Mouse (Mus musculus): ENCODE measurements at regions not wholly inside any gene's neighbourhood (a gene's known extent, or its start where the extent isn't known, plus 50 kb on each side); places are given as distances from the start of the nearest gene placed in this dataset.

GRCm38 (mm10) chr15:42901782-42902181, 2767.6 kb downstream of the 9330182O14Rik start:
- Histone ChIP-seq H3K79me2 (ENCODE audit: control insufficient read depth, insufficient read depth) (no peaks in the 10 kb centered on the region), H3K27me3 (ENCODE audit: control insufficient read depth, insufficient read depth, insufficient read length) (no peaks in the 10 kb centered on the region), H3K36me3 (ENCODE audit: control insufficient read depth, insufficient read depth) (no peaks in the 10 kb centered on the region), H3K4me3 (no peak overlapping the region), H3ac (ENCODE audit: control insufficient read depth, insufficient read length) (no peak overlapping the region), H3K4me2 (ENCODE audit: low read depth) (no peak overlapping the region)
- TF ChIP-seq TCF3 (IDR thresholded peaks at IDR 0.05; ENCODE audit: insufficient read length, low read depth) = no peak
- TF ChIP-seq USF1 (IDR thresholded peaks at IDR 0.05; ENCODE audit: low read depth) = no peak
- TF ChIP-seq MAX (IDR thresholded peaks at IDR 0.05; ENCODE audit: low read depth) = no peak
- no peak for TF ChIP-seq E2F4 (IDR thresholded peaks at IDR 0.05; ENCODE audit: insufficient read depth)
- TF ChIP-seq MYOG (IDR thresholded peaks at IDR 0.05; ENCODE audit: control insufficient read depth in 1 of 3, insufficient read depth in 1 of 3, insufficient read length in 2 of 3, low read depth in 2 of 3) = no peak
- no peak for TF ChIP-seq TCF12 (IDR thresholded peaks at IDR 0.05; ENCODE audit: insufficient read depth, poor library complexity, severe bottlenecking)
- no peak for TF ChIP-seq SRF (IDR thresholded peaks at IDR 0.05; ENCODE audit: control insufficient read depth, insufficient read length, low read depth)
- no peak for TF ChIP-seq POLR2AphosphoS2 (IDR thresholded peaks at IDR 0.05; ENCODE audit: insufficient read length, low read depth)
- no peak for TF ChIP-seq CEBPB (IDR thresholded peaks at IDR 0.05; ENCODE audit: insufficient read depth, poor library complexity, severe bottlenecking)
- TF ChIP-seq POLR2A (IDR thresholded peaks at IDR 0.05; ENCODE audit: insufficient read length, low read depth) = no peak
- no peak for TF ChIP-seq REST (IDR thresholded peaks at IDR 0.05; ENCODE audit: insufficient read depth, insufficient read length)
- TF ChIP-seq MYOD1 (IDR thresholded peaks at IDR 0.05; ENCODE audit: control insufficient read depth in 1 of 3, insufficient read length in 2 of 3, low read depth in 2 of 3) = no peak

GRCm38 (mm10) chr15:42911357-42911756, 2777.2 kb downstream of the 9330182O14Rik start:
- Histone ChIP-seq H3K79me2 (ENCODE audit: control insufficient read depth, insufficient read depth) (no peaks in the 10 kb centered on the region), H3K4me3 (no peak overlapping the region), H3K27me3 (ENCODE audit: control insufficient read depth, insufficient read depth, insufficient read length) (no peaks in the 10 kb centered on the region), H3ac (ENCODE audit: control insufficient read depth, insufficient read length) (no peak overlapping the region), H3K4me2 (ENCODE audit: low read depth) (no peak overlapping the region), H3K36me3 (ENCODE audit: control insufficient read depth, insufficient read depth) (no peaks in the 10 kb centered on the region)
- TF ChIP-seq USF1 (IDR thresholded peaks at IDR 0.05; ENCODE audit: low read depth) (no peak), POLR2A (IDR thresholded peaks at IDR 0.05; ENCODE audit: insufficient read length, low read depth) (no peak), CEBPB (IDR thresholded peaks at IDR 0.05; ENCODE audit: insufficient read depth, poor library complexity, severe bottlenecking) (no peak), MYOG (IDR thresholded peaks at IDR 0.05; ENCODE audit: control insufficient read depth in 1 of 3, insufficient read depth in 1 of 3, insufficient read length in 2 of 3, low read depth in 2 of 3) (no peak), TCF12 (IDR thresholded peaks at IDR 0.05; ENCODE audit: insufficient read depth, poor library complexity, severe bottlenecking) (no peak), SRF (IDR thresholded peaks at IDR 0.05; ENCODE audit: control insufficient read depth, insufficient read length, low read depth) (no peak), POLR2AphosphoS2 (IDR thresholded peaks at IDR 0.05; ENCODE audit: insufficient read length, low read depth) (no peak), TCF3 (IDR thresholded peaks at IDR 0.05; ENCODE audit: insufficient read length, low read depth) (no peak), E2F4 (IDR thresholded peaks at IDR 0.05; ENCODE audit: insufficient read depth) (no peak), MYOD1 (IDR thresholded peaks at IDR 0.05; ENCODE audit: control insufficient read depth in 1 of 3, insufficient read length in 2 of 3, low read depth in 2 of 3) (no peak), REST (IDR thresholded peaks at IDR 0.05; ENCODE audit: insufficient read depth, insufficient read length) (no peak), MAX (IDR thresholded peaks at IDR 0.05; ENCODE audit: low read depth) (no peak)

- Histone ChIP-seq H3K36me3 (ENCODE audit: control insufficient read depth, insufficient read depth) (no peaks in the 10 kb centered on the region), H3ac (ENCODE audit: control insufficient read depth, insufficient read length) (no peak overlapping the region), H3K4me2 (ENCODE audit: low read depth) (no peak overlapping the region), H3K27me3 (ENCODE audit: control insufficient read depth, insufficient read depth, insufficient read length) (no peaks in the 10 kb centered on the region), H3K79me2 (ENCODE audit: control insufficient read depth, insufficient read depth) (no peaks in the 10 kb centered on the region), H3K4me3 (no peak overlapping the region)
- no peak for TF ChIP-seq TCF3 (IDR thresholded peaks at IDR 0.05; ENCODE audit: insufficient read length, low read depth)
- TF ChIP-seq CEBPB (IDR thresholded peaks at IDR 0.05; ENCODE audit: insufficient read depth, poor library complexity, severe bottlenecking) = no peak
- no peak for TF ChIP-seq E2F4 (IDR thresholded peaks at IDR 0.05; ENCODE audit: insufficient read depth)
- no peak for TF ChIP-seq USF1 (IDR thresholded peaks at IDR 0.05; ENCODE audit: low read depth)
- TF ChIP-seq TCF12 (IDR thresholded peaks at IDR 0.05; ENCODE audit: insufficient read depth, poor library complexity, severe bottlenecking) = no peak
- no peak for TF ChIP-seq MYOG (IDR thresholded peaks at IDR 0.05; ENCODE audit: control insufficient read depth in 1 of 3, insufficient read depth in 1 of 3, insufficient read length in 2 of 3, low read depth in 2 of 3)
- TF ChIP-seq MYOD1 (IDR thresholded peaks at IDR 0.05; ENCODE audit: control insufficient read depth in 1 of 3, insufficient read length in 2 of 3, low read depth in 2 of 3) = no peak
- no peak for TF ChIP-seq POLR2A (IDR thresholded peaks at IDR 0.05; ENCODE audit: insufficient read length, low read depth)
- no peak for TF ChIP-seq SRF (IDR thresholded peaks at IDR 0.05; ENCODE audit: control insufficient read depth, insufficient read length, low read depth)
- no peak for TF ChIP-seq REST (IDR thresholded peaks at IDR 0.05; ENCODE audit: insufficient read depth, insufficient read length)
- TF ChIP-seq POLR2AphosphoS2 (IDR thresholded peaks at IDR 0.05; ENCODE audit: insufficient read length, low read depth) = no peak
- no peak for TF ChIP-seq MAX (IDR thresholded peaks at IDR 0.05; ENCODE audit: low read depth)
These were observed 2778.7 kb downstream of the 9330182O14Rik start for GRCm38 (mm10) chr15:42912880-42913279.

- Histone ChIP-seq H3K4me2 (ENCODE audit: low read depth) (no peak overlapping the region), H3K27me3 (ENCODE audit: control insufficient read depth, insufficient read depth, insufficient read length) (no peaks in the 10 kb centered on the region), H3K36me3 (ENCODE audit: control insufficient read depth, insufficient read depth) (no peaks in the 10 kb centered on the region), H3K79me2 (ENCODE audit: control insufficient read depth, insufficient read depth) (no peaks in the 10 kb centered on the region), H3K4me3 (no peak overlapping the region), H3ac (ENCODE audit: control insufficient read depth, insufficient read length) (no peak overlapping the region)
- TF ChIP-seq E2F4 (IDR thresholded peaks at IDR 0.05; ENCODE audit: insufficient read depth) (no peak), MYOD1 (IDR thresholded peaks at IDR 0.05; ENCODE audit: control insufficient read depth in 1 of 3, insufficient read length in 2 of 3, low read depth in 2 of 3) (no peak), SRF (IDR thresholded peaks at IDR 0.05; ENCODE audit: control insufficient read depth, insufficient read length, low read depth) (no peak), REST (IDR thresholded peaks at IDR 0.05; ENCODE audit: insufficient read depth, insufficient read length) (no peak), CEBPB (IDR thresholded peaks at IDR 0.05; ENCODE audit: insufficient read depth, poor library complexity, severe bottlenecking) (no peak), TCF3 (IDR thresholded peaks at IDR 0.05; ENCODE audit: insufficient read length, low read depth) (no peak), TCF12 (IDR thresholded peaks at IDR 0.05; ENCODE audit: insufficient read depth, poor library complexity, severe bottlenecking) (no peak), MAX (IDR thresholded peaks at IDR 0.05; ENCODE audit: low read depth) (no peak), POLR2AphosphoS2 (IDR thresholded peaks at IDR 0.05; ENCODE audit: insufficient read length, low read depth) (no peak), MYOG (IDR thresholded peaks at IDR 0.05; ENCODE audit: control insufficient read depth in 1 of 3, insufficient read depth in 1 of 3, insufficient read length in 2 of 3, low read depth in 2 of 3) (no peak), POLR2A (IDR thresholded peaks at IDR 0.05; ENCODE audit: insufficient read length, low read depth) (no peak), USF1 (IDR thresholded peaks at IDR 0.05; ENCODE audit: low read depth) (no peak)
These were observed 2779.1 kb downstream of the 9330182O14Rik start for GRCm38 (mm10) chr15:42913285-42913684.

All from myocyte (in vitro differentiated cells).